Mouse (Mus musculus) neural tube, embryonic 11.5 days (tissue): ENCODE data around the gene Tmem101. TPM values are rescaled to one million over a fixed set of nuclear protein-coding genes. Genes with fewer than 3 reads are reported as not detected.

Source experiments
- ATAC-seq: fragments of 200-750 bp; cut with Nextera tagmentation; 2 replicates; pipeline ENCODE4 v1.8.0; 2017; ENCODE audit warnings: moderate number of reproducible peaks, mild to moderate bottlenecking, moderate TSS enrichment, moderate library complexity; ENCODE audit not compliant: insufficient read depth, low FRiP score, low TSS enrichment
- DNase-seq: peaks from one replicate; pipeline ENCODE4 v3.0.0-alpha.2; 2015; ENCODE audit warnings: low spot score
- H3K27ac ChIP-seq: fragments of 300-500 bp; sonication (generic); 2 replicates; pipeline ENCODE4 v1.5.1; 2014; ENCODE audit warnings: low read depth, mild to moderate bottlenecking, low read length
- H3K27me3 ChIP-seq: fragments of 300-500 bp; sonication (generic); 2 replicates; pipeline ENCODE4 v1.6.1; 2014; ENCODE audit warnings: mild to moderate bottlenecking, low read length, mixed read lengths; ENCODE audit not compliant: control insufficient read depth, insufficient read depth
- H3K36me3 ChIP-seq: fragments of 300-500 bp; sonication (generic); 2 replicates; pipeline ENCODE4 v1.6.1; 2014; ENCODE audit warnings: mild to moderate bottlenecking, low read length, moderate library complexity, mixed read lengths; ENCODE audit not compliant: control insufficient read depth, insufficient read depth
- H3K4me1 ChIP-seq: fragments of 300-500 bp; sonication (generic); 2 replicates; pipeline ENCODE4 v1.6.1; 2014; ENCODE audit warnings: low read length, mixed read lengths; ENCODE audit not compliant: control insufficient read depth, insufficient read depth
- H3K4me2 ChIP-seq: fragments of 300-500 bp; sonication (generic); 2 replicates; pipeline ENCODE4 v1.6.1; 2014; ENCODE audit warnings: low read depth, mild to moderate bottlenecking, moderate library complexity
- H3K4me3 ChIP-seq: fragments of 300-500 bp; sonication (generic); 2 replicates; pipeline ENCODE4 v1.5.1; 2014; ENCODE audit warnings: low read depth, low read length
- H3K9ac ChIP-seq: fragments of 300-500 bp; sonication (generic); 2 replicates; pipeline ENCODE4 v1.6.1; 2014; ENCODE audit warnings: mild to moderate bottlenecking, low read length
- H3K9me3 ChIP-seq: fragments of 300-500 bp; sonication (generic); 2 replicates; pipeline ENCODE4 v1.6.1; 2016; ENCODE audit warnings: low read length; ENCODE audit not compliant: control insufficient read depth
- WGBS: fragments of 180-500 bp; shearing (Covaris S2); extraction: QIAGEN DNeasy Blood & Tissue Kit; methylation state at CpG from one replicate; pipeline ENCODE4 v1.1.7; 2014; 5-methylcytosine and 5-hydroxymethylcytosine counted together
- polyA plus RNA-seq: library from polyadenylated mRNA; unstranded; fragments of >200 nt; fragmentation: Nextera tagmentation; extraction: Ambion mirVana; gene quantifications from 2 replicates; pipeline ENCODE4 v1.2.1, GENCODE M21; 2014

Tmem101 gene
- polyA plus RNA-seq, 1 experiment from 2014 or later = 34.9 TPM

- no peaks in the 10 kb centered on the region for H3K27me3 ChIP-seq
- no peak for ATAC-seq
- no peak for DNase-seq
- H3K27ac ChIP-seq = no peak overlapping the region
- no peak overlapping the region for H3K4me3 ChIP-seq
- H3K36me3 ChIP-seq = no peaks in the 10 kb centered on the region
- no peaks in the 10 kb centered on the region for H3K4me1 ChIP-seq
- H3K4me2 ChIP-seq = no peak overlapping the region
- no peak overlapping the region for H3K9ac ChIP-seq
- WGBS = 83% methylated on average over 8 of the region's 8 CpGs
- no peaks in the 10 kb centered on the region for H3K9me3 ChIP-seq
These were observed 40.0 kb downstream of the Tmem101 start for GRCm38 (mm10) chr11:102116241-102116640.

- peaks cover 26% of the 10 kb centered on the region for H3K27me3 ChIP-seq
- ATAC-seq = no peak
- H3K9me3 ChIP-seq = no peaks in the 10 kb centered on the region
- no peak overlapping the region for H3K9ac ChIP-seq
- no peak overlapping the region for H3K4me3 ChIP-seq
- no peak overlapping the region for H3K4me2 ChIP-seq
- H3K4me1 ChIP-seq = peaks cover 3% of the 10 kb centered on the region; the same call in 1 of the 2 replicates
- no peak for DNase-seq
- WGBS = 87% methylated on average over 5 of the region's 5 CpGs
- no peaks in the 10 kb centered on the region for H3K36me3 ChIP-seq
- H3K27ac ChIP-seq = no peak overlapping the region
These were observed 44.6 kb downstream of the Tmem101 start for GRCm38 (mm10) chr11:102111576-102111975.

- Histone ChIP-seq H3K9ac (no peak within 1 kb of the TSS), H3K4me3 (no peak within 1 kb of the TSS), H3K27ac (no peak within 1 kb of the TSS), H3K36me3 (no peaks in the 10 kb centered on the region), H3K9me3 (no peaks in the 10 kb centered on the region), H3K4me2 (no peak within 1 kb of the TSS), H3K4me1 (peaks cover 3% of the 10 kb centered on the region; the same call in 1 of the 2 replicates), H3K27me3 (peaks cover 46% of the 10 kb centered on the region)
- DNase-seq (no peak), ATAC-seq (no peak)
- 11% methylated on average over 9 of the region's 9 CpGs for WGBS
These were observed 48.5 kb downstream of the Tmem101 start, which contains the start of gene Pyy for GRCm38 (mm10) chr11:102107732-102108131. TSS of gene Pyy (minus strand) at chr11:102107832.

GRCm38 (mm10) chr11:102106911-102107310 lies 49.3 kb downstream of the Tmem101 start:
- Histone ChIP-seq H3K9ac (no peak overlapping the region), H3K27ac (no peak overlapping the region), H3K9me3 (no peaks in the 10 kb centered on the region), H3K27me3 (peaks cover 46% of the 10 kb centered on the region), H3K4me2 (no peak overlapping the region), H3K4me3 (no peak overlapping the region), H3K4me1 (peaks cover 3% of the 10 kb centered on the region; the same call in 1 of the 2 replicates), H3K36me3 (no peaks in the 10 kb centered on the region)
- no peak for ATAC-seq
- WGBS = 3% methylated on average over 21 of the region's 21 CpGs
- DNase-seq = no peak

Other genes starting within 250 kb of the Tmem101 start
- gene Sost, start 189.4 kb downstream of the Tmem101 start, polyA plus RNA-seq = not detected in 2 replicates
- gene Cfap97d1, start 172.1 kb downstream of the Tmem101 start, polyA plus RNA-seq = not detected in 2 replicates
- gene Dusp3, start 169.4 kb downstream of the Tmem101 start, polyA plus RNA-seq = 14.0 and 15.3 TPM in 2 replicates
- gene Mpp3, start 127.9 kb downstream of the Tmem101 start, polyA plus RNA-seq = 28.1 and 35.1 TPM in 2 replicates
- 0.12 and 0.26 TPM in 2 replicates for gene Cd300lg, start 114.9 kb downstream of the Tmem101 start, polyA plus RNA-seq
- 15.8 and 16.2 TPM in 2 replicates for gene Mpp2, start 67.9 kb downstream of the Tmem101 start, polyA plus RNA-seq
- gene Ppy, start 55.1 kb downstream of the Tmem101 start, polyA plus RNA-seq = not detected in 2 replicates
- 1.0 TPM in 1 of 2 replicates, not detected in the other for gene Pyy, start 48.6 kb downstream of the Tmem101 start, polyA plus RNA-seq
- not detected in 2 replicates for gene Nags, start 10.9 kb downstream of the Tmem101 start, polyA plus RNA-seq
- gene Lsm12, start 28.9 kb upstream of the Tmem101 start, polyA plus RNA-seq = 74.2 and 81.9 TPM in 2 replicates
- 30.0 and 35.3 TPM in 2 replicates for gene G6pc3, start 33.2 kb upstream of the Tmem101 start, polyA plus RNA-seq
- gene Hdac5, start 73.8 kb upstream of the Tmem101 start, polyA plus RNA-seq = 41.1 and 42.7 TPM in 2 replicates
- gene BC030867, start 92.5 kb upstream of the Tmem101 start, polyA plus RNA-seq = 17.9 and 18.6 TPM in 2 replicates
- not detected in 2 replicates for gene Asb16, start 112.3 kb upstream of the Tmem101 start, polyA plus RNA-seq
- 61.7 and 64.5 TPM in 2 replicates for gene Tmub2, start 128.5 kb upstream of the Tmem101 start, polyA plus RNA-seq
- gene Atxn7l3, start 140.2 kb upstream of the Tmem101 start, polyA plus RNA-seq = 18.8 and 20.0 TPM in 2 replicates
- gene Ubtf, start 163.3 kb upstream of the Tmem101 start, polyA plus RNA-seq = 86.0 and 93.2 TPM in 2 replicates
- gene Slc4a1, start 209.8 kb upstream of the Tmem101 start, polyA plus RNA-seq = 26.6 and 28.4 TPM in 2 replicates
- gene Rundc3a, start 237.0 kb upstream of the Tmem101 start, polyA plus RNA-seq = 46.7 and 51.5 TPM in 2 replicates